Mouse (Mus musculus): ENCODE measurements at regions not wholly inside any gene's neighbourhood (a gene's known extent, or its start where the extent isn't known, plus 50 kb on each side); places are given as distances from the start of the nearest gene placed in this dataset.

- TF ChIP-seq CTCF (IDR thresholded peaks at IDR 0.05; ENCODE audit: insufficient read depth, low read length) (no peak), POLR2A (IDR thresholded peaks at IDR 0.05; ENCODE audit: borderline replicate concordance, extremely low read depth, low read depth, low read length) (no peak)
These were observed 162.1 kb upstream of the Cops8 start for GRCm38 (mm10) chr1:90440638-90441037.

Measured in lung, adult 2 months (tissue).